Mouse (Mus musculus): ENCODE results near the gene Clic1. TPM values are rescaled to one million over a fixed set of nuclear protein-coding genes. Genes with fewer than 3 reads are reported as not detected.

The Clic1 gene
- polyA plus RNA-seq, 1 experiment = 509 TPM

- Histone ChIP-seq H3K27me3 (ENCODE audit: control insufficient read depth, insufficient read depth, insufficient read length) (no peaks in the 10 kb centered on the region), H3K79me2 (ENCODE audit: control insufficient read depth, insufficient read depth) (no peaks in the 10 kb centered on the region), H3K36me3 (ENCODE audit: control insufficient read depth, insufficient read depth) (peaks cover 17% of the 10 kb centered on the region), H3ac (ENCODE audit: control insufficient read depth, insufficient read length, low read depth) (no peak overlapping the region), H3K4me3 (ENCODE audit: insufficient read depth, poor library complexity, severe bottlenecking) (no peak overlapping the region), H3K79me3 (ENCODE audit: low read depth) (no peaks in the 10 kb centered on the region)
- no peak for TF ChIP-seq USF1 (IDR thresholded peaks at IDR 0.05; ENCODE audit: low read depth)
Measured at GRCm38 (mm10) chr17:35102299-35102698, 52.5 kb downstream of the Clic1 start.

GRCm38 (mm10) chr17:35103221-35103690 lies 53.5 kb downstream of the Clic1 start:
- Histone ChIP-seq H3ac (ENCODE audit: control insufficient read depth, insufficient read length, low read depth) (no peak overlapping the region), H3K79me2 (ENCODE audit: control insufficient read depth, insufficient read depth) (no peaks in the 10 kb centered on the region), H3K27me3 (ENCODE audit: control insufficient read depth, insufficient read depth, insufficient read length) (no peaks in the 10 kb centered on the region), H3K79me3 (ENCODE audit: low read depth) (no peaks in the 10 kb centered on the region), H3K36me3 (ENCODE audit: control insufficient read depth, insufficient read depth) (peaks cover 17% of the 10 kb centered on the region), H3K4me3 (ENCODE audit: insufficient read depth, poor library complexity, severe bottlenecking) (no peak overlapping the region)
- TF ChIP-seq CEBPB (IDR thresholded peaks at IDR 0.05; ENCODE audit: low read depth) (no peak), USF1 (IDR thresholded peaks at IDR 0.05; ENCODE audit: low read depth) (no peak), FOSL1 (IDR thresholded peaks at IDR 0.05; ENCODE audit: insufficient read depth, low read length, poor library complexity, severe bottlenecking) (no peak), MYOG (IDR thresholded peaks at IDR 0.05; ENCODE audit: control insufficient read depth, extremely low read depth, insufficient read length) (no peak), CTCF (IDR thresholded peaks at IDR 0.05; ENCODE audit: control insufficient read depth, insufficient read depth, insufficient read length) (no peak), MAX (IDR thresholded peaks at IDR 0.05) (no peak), MYOD1 (IDR thresholded peaks at IDR 0.05; ENCODE audit: control insufficient read depth, insufficient read length, low read depth) (no peak)

- Histone ChIP-seq H3K79me2 (ENCODE audit: control insufficient read depth, insufficient read depth) (no peaks in the 10 kb centered on the region), H3K36me3 (ENCODE audit: control insufficient read depth, insufficient read depth) (peaks cover 17% of the 10 kb centered on the region), H3K79me3 (ENCODE audit: low read depth) (no peaks in the 10 kb centered on the region), H3K27me3 (ENCODE audit: control insufficient read depth, insufficient read depth, insufficient read length) (no peaks in the 10 kb centered on the region), H3K4me3 (ENCODE audit: insufficient read depth, poor library complexity, severe bottlenecking) (no peak overlapping the region), H3ac (ENCODE audit: control insufficient read depth, insufficient read length, low read depth) (no peak overlapping the region)
- TF ChIP-seq MAX (IDR thresholded peaks at IDR 0.05) = no peak
- no peak for TF ChIP-seq CTCF (IDR thresholded peaks at IDR 0.05; ENCODE audit: control insufficient read depth, insufficient read depth, insufficient read length)
- TF ChIP-seq USF1 (IDR thresholded peaks at IDR 0.05; ENCODE audit: low read depth) = no peak
- no peak for TF ChIP-seq MYOD1 (IDR thresholded peaks at IDR 0.05; ENCODE audit: control insufficient read depth, insufficient read length, low read depth)
Measured at GRCm38 (mm10) chr17:35104079-35104478, 54.3 kb downstream of the Clic1 start.

GRCm38 (mm10) chr17:35104754-35105153 lies 55.0 kb downstream of the Clic1 start:
- TF ChIP-seq MYOD1 (IDR thresholded peaks at IDR 0.05; ENCODE audit: control insufficient read depth, insufficient read length, low read depth) (no peak), CEBPB (IDR thresholded peaks at IDR 0.05; ENCODE audit: low read depth) (no peak), MAX (IDR thresholded peaks at IDR 0.05) (no peak), MYOG (IDR thresholded peaks at IDR 0.05; ENCODE audit: control insufficient read depth, extremely low read depth, insufficient read length) (no peak), FOSL1 (IDR thresholded peaks at IDR 0.05; ENCODE audit: insufficient read depth, low read length, poor library complexity, severe bottlenecking) (no peak), USF1 (IDR thresholded peaks at IDR 0.05; ENCODE audit: low read depth) (no peak), CTCF (IDR thresholded peaks at IDR 0.05; ENCODE audit: control insufficient read depth, insufficient read depth, insufficient read length) (no peak)
- H3ac ChIP-seq (ENCODE audit: control insufficient read depth, insufficient read length, low read depth) = no peak overlapping the region
- H3K27me3 ChIP-seq (ENCODE audit: control insufficient read depth, insufficient read depth, insufficient read length) = no peaks in the 10 kb centered on the region
- H3K79me2 ChIP-seq (ENCODE audit: control insufficient read depth, insufficient read depth) = no peaks in the 10 kb centered on the region
- H3K79me3 ChIP-seq (ENCODE audit: low read depth) = no peaks in the 10 kb centered on the region
- H3K4me3 ChIP-seq (ENCODE audit: insufficient read depth, poor library complexity, severe bottlenecking) = no peak overlapping the region
- H3K36me3 ChIP-seq (ENCODE audit: control insufficient read depth, insufficient read depth) = peaks cover 10% of the 10 kb centered on the region

GRCm38 (mm10) chr17:35105740-35106389 lies 56.1 kb downstream of the Clic1 start:
- Histone ChIP-seq H3K4me3 (ENCODE audit: insufficient read depth, poor library complexity, severe bottlenecking) (no peak overlapping the region), H3ac (ENCODE audit: control insufficient read depth, insufficient read length, low read depth) (peak overlapping the region; percentile 40), H3K79me2 (ENCODE audit: control insufficient read depth, insufficient read depth) (no peaks in the 10 kb centered on the region), H3K27me3 (ENCODE audit: control insufficient read depth, insufficient read depth, insufficient read length) (no peaks in the 10 kb centered on the region), H3K36me3 (ENCODE audit: control insufficient read depth, insufficient read depth) (peaks cover 4% of the 10 kb centered on the region), H3K79me3 (ENCODE audit: low read depth) (no peaks in the 10 kb centered on the region)
- TF ChIP-seq CEBPB (IDR thresholded peaks at IDR 0.05; ENCODE audit: low read depth) (no peak), MYOG (IDR thresholded peaks at IDR 0.05; ENCODE audit: control insufficient read depth, extremely low read depth, insufficient read length) (no peak), CTCF (IDR thresholded peaks at IDR 0.05; ENCODE audit: control insufficient read depth, insufficient read depth, insufficient read length) (peak; percentile 41)

- H3K79me3 ChIP-seq (ENCODE audit: low read depth) = no peaks in the 10 kb centered on the region
- no peak overlapping the region for H3ac ChIP-seq (ENCODE audit: control insufficient read depth, insufficient read length, low read depth)
- no peaks in the 10 kb centered on the region for H3K36me3 ChIP-seq (ENCODE audit: control insufficient read depth, insufficient read depth)
- H3K79me2 ChIP-seq (ENCODE audit: control insufficient read depth, insufficient read depth) = no peaks in the 10 kb centered on the region
- no peaks in the 10 kb centered on the region for H3K27me3 ChIP-seq (ENCODE audit: control insufficient read depth, insufficient read depth, insufficient read length)
- TF ChIP-seq MYOG (IDR thresholded peaks at IDR 0.05; ENCODE audit: control insufficient read depth, extremely low read depth, insufficient read length) (no peak), USF1 (IDR thresholded peaks at IDR 0.05; ENCODE audit: low read depth) (no peak), MAX (IDR thresholded peaks at IDR 0.05) (no peak), MYOD1 (IDR thresholded peaks at IDR 0.05; ENCODE audit: control insufficient read depth, insufficient read length, low read depth) (no peak), CTCF (IDR thresholded peaks at IDR 0.05; ENCODE audit: control insufficient read depth, insufficient read depth, insufficient read length) (no peak), CEBPB (IDR thresholded peaks at IDR 0.05; ENCODE audit: low read depth) (no peak)
- H3K4me3 ChIP-seq (ENCODE audit: insufficient read depth, poor library complexity, severe bottlenecking) = no peak overlapping the region
Measured at GRCm38 (mm10) chr17:35106522-35106921, 56.8 kb downstream of the Clic1 start.

Data from C2C12 (cell line).